Mouse (Mus musculus): ENCODE data around the gene Phlpp2. TPM values are rescaled to one million over a fixed set of nuclear protein-coding genes. Genes with fewer than 3 reads are reported as not detected.

Phlpp2 gene
- total RNA-seq, 1 experiment: 2.9 TPM

- Histone ChIP-seq H3K36me3 (ENCODE audit: control insufficient read depth, insufficient read depth, low read length, poor library complexity, severe bottlenecking) (no peaks in the 10 kb centered on the region), H3K4me3 (ENCODE audit: insufficient read depth in 1 of 2, low read depth in 1 of 2, low read length in 2 of 2, poor library complexity in 1 of 2, severe bottlenecking in 1 of 2) (no peak overlapping the region), H3K9me3 (ENCODE audit: control insufficient read depth, insufficient read depth, low read depth, low read length) (no peaks in the 10 kb centered on the region), H3K4me1 (ENCODE audit: control insufficient read depth in 2 of 2, insufficient read depth in 2 of 2, low read length in 2 of 2, poor library complexity in 1 of 2) (no peaks in the 10 kb centered on the region), H3K27ac (ENCODE audit: insufficient read depth, low read depth, low read length, poor library complexity, severe bottlenecking) (no peak overlapping the region), H3K9ac (ENCODE audit: insufficient read depth, low read depth, low read length, poor library complexity, severe bottlenecking) (no peak overlapping the region)
- DNase-seq (ENCODE audit: low read depth, low spot score): no peak
- TF ChIP-seq ZC3H11A (IDR thresholded peaks at IDR 0.05; ENCODE audit: borderline replicate concordance, low read depth, low read length) (no peak), CHD2 (IDR thresholded peaks at IDR 0.05; ENCODE audit: low read depth, low read length) (no peak), HCFC1 (IDR thresholded peaks at IDR 0.05; ENCODE audit: borderline replicate concordance, insufficient read depth, low read length) (no peak), MAFK (IDR thresholded peaks at IDR 0.05; ENCODE audit: insufficient read depth, low read depth, low read length) (no peak), ZNF384 (IDR thresholded peaks at IDR 0.05; ENCODE audit: low read depth, low read length) (no peak)
- in situ Hi-C loops (cut with MboI; ENCODE audit: low sequenced_read_pairs in 2 of 2, unreplicated experiment in 2 of 2): no loop called here
Observed at GRCm38 (mm10) chr8:109903909-109904469, 35.6 kb downstream of the Phlpp2 start.

- Histone ChIP-seq H3K4me1 (ENCODE audit: control insufficient read depth in 2 of 2, insufficient read depth in 2 of 2, low read length in 2 of 2, poor library complexity in 1 of 2) (no peaks in the 10 kb centered on the region), H3K9me3 (ENCODE audit: control insufficient read depth, insufficient read depth, low read depth, low read length) (no peaks in the 10 kb centered on the region), H3K9ac (ENCODE audit: insufficient read depth, low read depth, low read length, poor library complexity, severe bottlenecking) (no peak overlapping the region), H3K27ac (ENCODE audit: insufficient read depth, low read depth, low read length, poor library complexity, severe bottlenecking) (no peak overlapping the region), H3K36me3 (ENCODE audit: control insufficient read depth, insufficient read depth, low read length, poor library complexity, severe bottlenecking) (no peaks in the 10 kb centered on the region), H3K4me3 (ENCODE audit: insufficient read depth in 1 of 2, low read depth in 1 of 2, low read length in 2 of 2, poor library complexity in 1 of 2, severe bottlenecking in 1 of 2) (no peak overlapping the region)
- TF ChIP-seq HCFC1 (IDR thresholded peaks at IDR 0.05; ENCODE audit: borderline replicate concordance, insufficient read depth, low read length) (no peak), CHD2 (IDR thresholded peaks at IDR 0.05; ENCODE audit: low read depth, low read length) (no peak)
- in situ Hi-C loops (cut with MboI; ENCODE audit: low sequenced_read_pairs in 2 of 2, unreplicated experiment in 2 of 2): no loop called here
- DNase-seq (ENCODE audit: low read depth, low spot score): no peak
Observed at GRCm38 (mm10) chr8:109904928-109905668, 36.8 kb downstream of the Phlpp2 start.

DNA sequence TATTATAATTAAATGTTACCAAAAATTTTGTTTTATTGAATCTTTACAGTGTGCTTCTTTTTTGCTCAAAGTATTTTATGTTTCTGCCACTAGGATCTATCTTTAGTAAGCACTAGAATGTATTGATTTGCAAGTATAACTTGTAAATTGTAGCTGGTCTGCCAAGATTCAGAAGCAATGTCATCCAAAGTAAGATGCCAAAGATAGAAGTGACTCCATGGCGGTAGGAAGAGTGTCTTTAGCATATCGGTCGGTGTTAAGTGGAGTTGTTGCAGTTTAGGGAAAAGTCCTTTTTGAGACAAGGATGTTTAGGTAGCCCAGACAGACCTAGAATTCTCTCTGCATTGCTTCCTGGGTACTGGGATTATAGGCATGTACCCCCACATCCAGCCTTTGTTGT lies 38.6 kb downstream of the Phlpp2 start:
- no peaks in the 10 kb centered on the region for H3K36me3 ChIP-seq (ENCODE audit: control insufficient read depth, insufficient read depth, low read length, poor library complexity, severe bottlenecking)
- TF ChIP-seq HCFC1 (IDR thresholded peaks at IDR 0.05; ENCODE audit: borderline replicate concordance, insufficient read depth, low read length) (no peak), MAFK (IDR thresholded peaks at IDR 0.05; ENCODE audit: insufficient read depth, low read depth, low read length) (no peak), ZNF384 (IDR thresholded peaks at IDR 0.05; ENCODE audit: low read depth, low read length) (no peak), CHD2 (IDR thresholded peaks at IDR 0.05; ENCODE audit: low read depth, low read length) (no peak), ZC3H11A (IDR thresholded peaks at IDR 0.05; ENCODE audit: borderline replicate concordance, low read depth, low read length) (no peak)
- DNase-seq (ENCODE audit: low read depth, low spot score): no peak
- no peak overlapping the region for H3K9ac ChIP-seq (ENCODE audit: insufficient read depth, low read depth, low read length, poor library complexity, severe bottlenecking)
- in situ Hi-C loops (cut with MboI; ENCODE audit: low sequenced_read_pairs in 2 of 2, unreplicated experiment in 2 of 2): no loop called here
- no peaks in the 10 kb centered on the region for H3K4me1 ChIP-seq (ENCODE audit: control insufficient read depth in 2 of 2, insufficient read depth in 2 of 2, low read length in 2 of 2, poor library complexity in 1 of 2)
- H3K4me3 ChIP-seq (ENCODE audit: insufficient read depth in 1 of 2, low read depth in 1 of 2, low read length in 2 of 2, poor library complexity in 1 of 2, severe bottlenecking in 1 of 2): no peak overlapping the region
- no peaks in the 10 kb centered on the region for H3K9me3 ChIP-seq (ENCODE audit: control insufficient read depth, insufficient read depth, low read depth, low read length)
- H3K27ac ChIP-seq (ENCODE audit: insufficient read depth, low read depth, low read length, poor library complexity, severe bottlenecking): no peak overlapping the region

DNA sequence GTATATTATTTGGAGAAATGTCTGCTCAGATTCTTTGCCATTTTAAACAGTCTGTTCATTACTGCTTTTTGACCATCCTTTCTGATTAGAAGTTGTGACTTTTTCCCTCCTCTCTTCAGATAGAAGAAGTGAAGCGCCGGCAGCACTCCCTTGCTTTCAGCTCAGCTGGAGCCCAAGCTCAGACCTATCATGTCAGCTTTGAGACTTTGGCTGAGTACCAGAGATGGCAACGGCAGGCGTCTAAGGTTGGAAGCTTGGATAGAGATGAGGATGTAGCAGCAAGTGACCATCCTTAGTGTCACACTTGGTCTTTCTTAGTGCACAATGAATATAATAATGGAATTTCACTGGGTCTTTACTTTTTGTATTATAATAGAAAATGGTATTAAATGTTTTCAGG lies 39.0 kb downstream of the Phlpp2 start:
- H3K4me3 ChIP-seq (ENCODE audit: insufficient read depth in 1 of 2, low read depth in 1 of 2, low read length in 2 of 2, poor library complexity in 1 of 2, severe bottlenecking in 1 of 2): no peak overlapping the region
- no peak overlapping the region for H3K9ac ChIP-seq (ENCODE audit: insufficient read depth, low read depth, low read length, poor library complexity, severe bottlenecking)
- H3K36me3 ChIP-seq (ENCODE audit: control insufficient read depth, insufficient read depth, low read length, poor library complexity, severe bottlenecking): no peaks in the 10 kb centered on the region
- in situ Hi-C loops (cut with MboI; ENCODE audit: low sequenced_read_pairs in 2 of 2, unreplicated experiment in 2 of 2): no loop called here
- no peaks in the 10 kb centered on the region for H3K4me1 ChIP-seq (ENCODE audit: control insufficient read depth in 2 of 2, insufficient read depth in 2 of 2, low read length in 2 of 2, poor library complexity in 1 of 2)
- TF ChIP-seq HCFC1 (IDR thresholded peaks at IDR 0.05; ENCODE audit: borderline replicate concordance, insufficient read depth, low read length) (no peak), MAFK (IDR thresholded peaks at IDR 0.05; ENCODE audit: insufficient read depth, low read depth, low read length) (no peak), ZNF384 (IDR thresholded peaks at IDR 0.05; ENCODE audit: low read depth, low read length) (no peak), ZC3H11A (IDR thresholded peaks at IDR 0.05; ENCODE audit: borderline replicate concordance, low read depth, low read length) (no peak), CHD2 (IDR thresholded peaks at IDR 0.05; ENCODE audit: low read depth, low read length) (no peak)
- H3K27ac ChIP-seq (ENCODE audit: insufficient read depth, low read depth, low read length, poor library complexity, severe bottlenecking): no peak overlapping the region
- DNase-seq (ENCODE audit: low read depth, low spot score): no peak
- H3K9me3 ChIP-seq (ENCODE audit: control insufficient read depth, insufficient read depth, low read depth, low read length): no peaks in the 10 kb centered on the region

Data from ES-E14 (cell line).